Mouse (Mus musculus) heart, postnatal 0 days (tissue): ENCODE results near the gene Hist1h1b. TPM values are rescaled to one million over a fixed set of nuclear protein-coding genes. Genes with fewer than 3 reads are reported as not detected.
"Not testable (repeated sequence)": the region's sequence is repeated elsewhere in the genome, so short reads cannot be mapped to it uniquely, and the experiment has no call there.

ENCODE experiments used
- ATAC-seq: fragments of 200-750 bp; cut with Nextera tagmentation; 2 replicates; pipeline ENCODE4 v1.8.0; 2017; ENCODE audit warnings: low read depth, moderate number of reproducible peaks, moderate library complexity; ENCODE audit not compliant: insufficient read depth
- DNase-seq: peaks from one replicate; pipeline ENCODE4 v3.0.0-alpha.2; 2016; ENCODE audit warnings: low spot score
- H3K27ac ChIP-seq: fragments of 300-500 bp; sonication (generic); 2 replicates; pipeline ENCODE4 v1.5.1; 2014; ENCODE audit warnings: low read depth, mild to moderate bottlenecking
- H3K27me3 ChIP-seq: fragments of 300-500 bp; sonication (generic); 2 replicates; pipeline ENCODE4 v1.6.1; 2014; ENCODE audit warnings: low read length, mixed read lengths; ENCODE audit not compliant: control insufficient read depth, insufficient read depth
- H3K36me3 ChIP-seq: fragments of 300-500 bp; sonication (generic); replicated peaks from 2 replicates; pipeline ENCODE4 v1.6.1; 2014; ENCODE audit warnings: low read length, mixed read lengths; ENCODE audit not compliant: control insufficient read depth, insufficient read depth
- H3K4me1 ChIP-seq: fragments of 300-500 bp; sonication (generic); 2 replicates; pipeline ENCODE4 v1.6.1; 2014; ENCODE audit warnings: antibody characterized with exemption; ENCODE audit not compliant: control insufficient read depth, insufficient read depth
- H3K4me2 ChIP-seq: fragments of 300-500 bp; sonication (generic); 2 replicates; pipeline ENCODE4 v1.6.1; 2014; ENCODE audit warnings: low read depth, mild to moderate bottlenecking, low read length, moderate library complexity
- H3K4me3 ChIP-seq: fragments of 300-500 bp; sonication (generic); 2 replicates; pipeline ENCODE4 v1.5.1; 2014; ENCODE audit warnings: low read depth, low read length
- H3K9ac ChIP-seq: fragments of 300-500 bp; sonication (generic); replicated peaks from 2 replicates; pipeline ENCODE4 v1.6.1; 2014; ENCODE audit warnings: low read depth, low read length, mixed read lengths
- H3K9me3 ChIP-seq: fragments of 300-500 bp; sonication (generic); replicated peaks from 2 replicates; pipeline ENCODE4 v1.6.1; 2016; ENCODE audit warnings: low read length; ENCODE audit not compliant: control insufficient read depth
- CTCF ChIP-seq: IDR thresholded peaks from 2 replicates; pipeline ENCODE4 v1.5.1; 2016; ENCODE audit warnings: antibody characterized with exemption, control low read depth, low read depth
- EP300 ChIP-seq: IDR thresholded peaks from 2 replicates; pipeline ENCODE4 v1.6.1; 2016; ENCODE audit warnings: antibody characterized with exemption, low read depth
- WGBS: fragments of 180-500 bp; shearing (Covaris S2); extraction: QIAGEN DNeasy Blood & Tissue Kit; methylation state at CpG from one replicate; pipeline ENCODE4 v1.1.7; 2014; 5-methylcytosine and 5-hydroxymethylcytosine counted together
- polyA plus RNA-seq: library from polyadenylated mRNA; unstranded; fragments of >200 nt; fragmentation: Nextera tagmentation; extraction: Ambion mirVana; gene quantifications from 2 replicates; pipeline ENCODE4 v1.2.1, GENCODE M21; 2015
- total RNA-seq: library from RNA; depleted of rRNA; stranded (reverse); fragments of >200 nt; gene quantifications from 2 replicates; pipeline ENCODE4 v1.2.3, GENCODE M21; 2014; ENCODE audit warnings: low replicate concordance

Gene Hist1h1b
- total and polyA plus RNA-seq, 2 experiments from 2014 or later, result 5.4 to 356 TPM

- H3K27me3 ChIP-seq, H3K27ac ChIP-seq, H3K4me2 ChIP-seq, H3K36me3 ChIP-seq, H3K9ac ChIP-seq, H3K4me1 ChIP-seq, DNase-seq, H3K4me3 ChIP-seq, H3K9me3 ChIP-seq: not testable (repeated sequence)
- no CpG with 5 or more reads among the region's 4 CpGs for WGBS
- ATAC-seq, result peak; percentile 66; the same call in 1 of the 2 replicates
These were observed 22.6 kb upstream of the Hist1h1b start for GRCm38 (mm10) chr13:21803058-21803457.

- ATAC-seq, H3K4me3 ChIP-seq, H3K36me3 ChIP-seq, H3K27ac ChIP-seq, H3K4me2 ChIP-seq, H3K4me1 ChIP-seq, H3K9ac ChIP-seq, H3K9me3 ChIP-seq, H3K27me3 ChIP-seq, DNase-seq: not testable (repeated sequence)
These were observed 16.7 kb upstream of the Hist1h1b start for GRCm38 (mm10) chr13:21797163-21797562.

- Histone ChIP-seq H3K27me3 (no peaks in the 10 kb centered on the region), H3K4me1 (peaks cover 5% of the 10 kb centered on the region; the same call in 1 of the 2 replicates), H3K9ac (no peak overlapping the region), H3K4me3 (no peak overlapping the region), H3K4me2 (no peak overlapping the region), H3K27ac (no peak overlapping the region), H3K36me3 (no peaks in the 10 kb centered on the region), H3K9me3 (no peaks in the 10 kb centered on the region)
- TF ChIP-seq CTCF (no peak), EP300 (no peak)
- DNase-seq, result no peak
- no peak for ATAC-seq
- 87% methylated on average over 7 of the region's 7 CpGs for WGBS
These were observed 15.2 kb upstream of the Hist1h1b start for GRCm38 (mm10) chr13:21795584-21795983.

GRCm38 (mm10) chr13:21790601-21791283 lies 10.3 kb upstream of the Hist1h1b start:
- no peaks in the 10 kb centered on the region for H3K36me3 ChIP-seq
- no peaks in the 10 kb centered on the region for H3K9me3 ChIP-seq
- TF ChIP-seq EP300, result no peak
- TF ChIP-seq CTCF, result no peak
- H3K4me2 ChIP-seq, result peak overlapping the region; percentile 60
- peak overlapping the region; percentile 18 for H3K9ac ChIP-seq
- no peak overlapping the region for H3K27ac ChIP-seq
- H3K27me3 ChIP-seq, result no peaks in the 10 kb centered on the region
- WGBS, result 7% methylated on average over 18 of the region's 18 CpGs
- H3K4me1 ChIP-seq, result peaks cover 22% of the 10 kb centered on the region
- DNase-seq (peak; percentile 18), ATAC-seq (no peak)
- H3K4me3 ChIP-seq, result peak overlapping the region; percentile 30

- DNase-seq (no peak), ATAC-seq (no peak)
- H3K36me3 ChIP-seq, result no peaks in the 10 kb centered on the region
- no peak overlapping the region for H3K27ac ChIP-seq
- H3K9me3 ChIP-seq, result no peaks in the 10 kb centered on the region
- no peak overlapping the region for H3K4me3 ChIP-seq
- no peak for TF ChIP-seq EP300
- TF ChIP-seq CTCF, result no peak
- no peak overlapping the region for H3K9ac ChIP-seq
- WGBS, result 57% methylated on average over 6 of the region's 6 CpGs
- no peaks in the 10 kb centered on the region for H3K27me3 ChIP-seq
- H3K4me1 ChIP-seq, result peaks cover 24% of the 10 kb centered on the region
- no peak overlapping the region for H3K4me2 ChIP-seq
These were observed 9.5 kb upstream of the Hist1h1b start for GRCm38 (mm10) chr13:21789925-21790324.
